Mouse (Mus musculus) stomach, embryonic 16.5 days (tissue): Measurements from ENCODE around the gene Ryr3. TPM values are rescaled to one million over a fixed set of nuclear protein-coding genes. Genes with fewer than 3 reads are reported as not detected.

Experiments used
- ATAC-seq: fragments of 200-750 bp; cut with Nextera tagmentation; 2 replicates; pipeline ENCODE4 v1.8.0; 2017; ENCODE audit warnings: moderate number of reproducible peaks, moderate TSS enrichment; ENCODE audit not compliant: insufficient read depth, low FRiP score
- H3K27ac ChIP-seq: fragments of 300-500 bp; sonication (generic); 2 replicates; pipeline ENCODE4 v1.5.1; 2014; ENCODE audit warnings: low read length
- H3K27me3 ChIP-seq: fragments of 300-500 bp; sonication (generic); 2 replicates; pipeline ENCODE4 v1.6.1; 2014; ENCODE audit warnings: low read length, control low read depth, mixed read lengths; ENCODE audit not compliant: control insufficient read depth, insufficient read depth
- H3K36me3 ChIP-seq: fragments of 300-500 bp; sonication (generic); 2 replicates; pipeline ENCODE4 v1.6.1; 2014; ENCODE audit warnings: low read length; ENCODE audit not compliant: control insufficient read depth, insufficient read depth
- H3K4me1 ChIP-seq: fragments of 300-500 bp; sonication (generic); 2 replicates; pipeline ENCODE4 v1.6.1; 2014; ENCODE audit warnings: low read length, control low read depth, mixed read lengths; ENCODE audit not compliant: control insufficient read depth, insufficient read depth
- H3K4me2 ChIP-seq: fragments of 300-500 bp; sonication (generic); 2 replicates; pipeline ENCODE4 v1.6.1; 2014; ENCODE audit warnings: low read depth, low read length, mixed read lengths
- H3K4me3 ChIP-seq: fragments of 300-500 bp; sonication (generic); replicated peaks from 2 replicates; pipeline ENCODE4 v1.5.1; 2014; ENCODE audit warnings: mild to moderate bottlenecking, low read length
- H3K9ac ChIP-seq: fragments of 300-500 bp; sonication (generic); 2 replicates; pipeline ENCODE4 v1.6.1; 2014; ENCODE audit warnings: low read length
- H3K9me3 ChIP-seq: fragments of 300-500 bp; sonication (generic); replicated peaks from 2 replicates; pipeline ENCODE4 v1.6.1; 2016; ENCODE audit warnings: low read length, control low read depth; ENCODE audit not compliant: control insufficient read depth
- WGBS: fragments of 180-500 bp; shearing (Covaris S2); extraction: QIAGEN DNeasy Blood & Tissue Kit; methylation state at CpG from one replicate; pipeline ENCODE4 v1.1.7; 2014; 5-methylcytosine and 5-hydroxymethylcytosine counted together
- polyA plus RNA-seq: library from polyadenylated mRNA; unstranded; fragments of >200 nt; fragmentation: Nextera tagmentation; extraction: Ambion mirVana; gene quantifications from 2 replicates; pipeline ENCODE4 v1.2.1, GENCODE M21; 2015

The Ryr3 gene
- 3.9 and 5.8 TPM in 2 replicates for polyA plus RNA-seq

DNA sequence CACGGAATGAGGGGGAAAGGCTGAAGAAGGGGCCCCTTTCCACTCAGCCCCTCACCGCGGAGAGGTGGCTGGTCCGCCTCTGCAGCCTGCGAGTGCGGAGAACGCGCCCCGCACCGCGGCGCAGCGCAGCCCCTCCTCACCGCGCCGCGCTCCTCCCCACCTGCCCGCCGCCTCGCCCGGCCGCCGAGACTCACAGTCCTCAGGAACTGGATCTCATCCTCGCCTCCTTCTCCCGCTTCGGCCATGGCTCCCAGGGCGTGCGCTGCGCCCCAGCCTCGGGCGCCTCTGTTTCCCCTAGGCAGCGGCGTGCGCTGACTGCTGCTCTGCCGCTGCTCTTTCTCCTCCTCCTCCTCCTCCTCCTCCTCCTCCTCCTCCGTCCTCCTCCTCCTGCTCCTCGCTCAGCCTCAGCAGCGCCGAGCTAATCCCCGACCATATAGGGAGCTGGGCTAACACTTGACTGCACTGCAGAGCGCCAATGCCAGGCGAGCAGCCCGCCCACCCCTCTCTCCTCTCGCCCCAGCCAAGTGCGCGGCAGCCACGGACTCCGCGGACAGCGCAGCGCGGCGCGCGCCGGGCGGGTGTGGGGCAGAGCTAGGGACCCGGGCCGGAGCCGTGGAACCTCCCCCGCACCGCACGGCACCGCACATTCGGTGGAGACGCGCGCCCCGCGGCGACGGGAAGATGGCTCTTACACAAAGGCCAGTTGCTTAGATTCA is at the start of gene Ryr3:
Ryr3 (minus strand) TSS at position 351 of the 716 bp plus-strand sequence.
- WGBS, result 1% methylated on average over 63 of the region's 72 CpGs
- ATAC-seq, result peak; percentile 94

DNA sequence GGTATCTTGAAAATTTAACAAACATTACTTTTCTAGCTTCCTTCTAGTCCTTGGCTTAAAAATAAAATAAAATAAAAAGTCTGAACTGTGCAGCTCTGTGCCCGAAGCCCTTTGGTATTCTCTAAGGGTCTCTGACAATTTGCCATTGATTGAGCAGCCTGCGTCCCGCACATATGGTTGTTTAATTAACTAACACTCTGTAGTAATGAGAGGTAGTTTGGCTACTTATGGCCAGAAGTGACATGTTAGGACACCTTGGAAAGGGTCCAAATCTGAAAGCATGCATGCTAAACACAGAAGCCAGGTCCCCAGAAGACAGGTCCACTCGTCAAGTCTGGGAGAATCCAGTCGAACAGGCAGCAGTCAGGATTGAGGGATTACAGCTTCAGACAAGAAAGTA is 22.0 kb upstream of the Ryr3 start:
- H3K9ac ChIP-seq, result no peak overlapping the region
- no peaks in the 10 kb centered on the region for H3K36me3 ChIP-seq
- H3K27ac ChIP-seq, result no peak overlapping the region
- H3K4me3 ChIP-seq, result no peak overlapping the region
- ATAC-seq, result no peak
- H3K9me3 ChIP-seq, result no peaks in the 10 kb centered on the region
- H3K4me1 ChIP-seq, result no peaks in the 10 kb centered on the region
- no peak overlapping the region for H3K4me2 ChIP-seq
- WGBS, result 67% methylated on average over 5 of the region's 5 CpGs
- no peaks in the 10 kb centered on the region for H3K27me3 ChIP-seq

More for the DNA sequence above, at the start of gene Ryr3:
- Histone ChIP-seq H3K36me3 (no peaks in the 10 kb centered on the region), H3K27me3 (peaks cover 18% of the 10 kb centered on the region; the same call in 1 of the 2 replicates), H3K4me2 (peak within 1 kb of the TSS; percentile 75), H3K9ac (peak within 1 kb of the TSS; percentile 69), H3K4me1 (no peaks in the 10 kb centered on the region), H3K4me3 (peak within 1 kb of the TSS; percentile 57), H3K27ac (peak within 1 kb of the TSS; percentile 33; the same call in 1 of the 2 replicates), H3K9me3 (no peaks in the 10 kb centered on the region)

DNA sequence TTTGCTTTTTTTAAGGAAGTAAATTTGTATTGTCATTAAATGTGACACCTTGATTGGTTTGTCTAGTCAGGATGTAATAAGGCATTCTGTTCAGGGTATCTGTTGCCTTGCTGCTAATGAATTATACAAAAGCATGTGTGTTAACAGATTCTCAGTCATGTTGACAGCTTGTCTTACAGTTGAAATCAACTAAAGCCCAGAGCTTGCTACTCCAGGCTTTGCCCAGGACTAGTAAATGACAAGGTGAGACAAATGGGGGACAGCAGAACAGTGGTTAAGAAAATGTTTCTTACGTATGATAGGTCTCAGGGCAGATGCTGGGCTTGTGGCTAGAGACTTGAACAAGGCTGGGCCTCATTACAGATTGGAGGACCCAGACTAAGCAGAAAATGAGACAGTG is 20.1 kb upstream of the Ryr3 start:
- 62% methylated on average over 1 of the region's 1 CpGs for WGBS
- Histone ChIP-seq H3K4me2 (no peak overlapping the region), H3K4me3 (no peak overlapping the region), H3K9me3 (no peaks in the 10 kb centered on the region), H3K36me3 (no peaks in the 10 kb centered on the region), H3K9ac (no peak overlapping the region), H3K27me3 (no peaks in the 10 kb centered on the region), H3K27ac (no peak overlapping the region), H3K4me1 (no peaks in the 10 kb centered on the region)
- no peak for ATAC-seq

DNA sequence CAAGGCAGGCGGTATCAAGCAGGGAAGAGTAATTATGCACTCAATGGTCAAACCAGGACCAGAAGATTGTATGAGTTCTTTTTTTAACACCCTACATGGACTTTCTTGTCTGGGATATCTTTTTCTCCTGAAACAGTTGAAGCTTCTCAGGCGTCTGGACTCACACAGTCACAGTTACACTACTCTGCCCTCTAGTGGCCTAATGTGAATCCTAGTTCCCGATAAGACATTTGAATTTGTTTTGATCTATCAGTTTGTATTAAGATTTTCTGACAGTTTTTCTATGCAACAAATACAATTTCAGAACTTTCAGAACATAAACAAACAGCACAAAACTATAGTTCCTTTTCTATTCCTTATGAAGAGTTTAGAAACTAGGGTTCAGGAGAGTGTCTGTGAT is 17.7 kb upstream of the Ryr3 start:
- Histone ChIP-seq H3K27me3 (no peaks in the 10 kb centered on the region), H3K4me1 (no peaks in the 10 kb centered on the region), H3K9me3 (no peaks in the 10 kb centered on the region), H3K4me2 (no peak overlapping the region), H3K4me3 (no peak overlapping the region), H3K36me3 (no peaks in the 10 kb centered on the region), H3K27ac (no peak overlapping the region), H3K9ac (no peak overlapping the region)
- WGBS, result 22% methylated on average over 3 of the region's 3 CpGs
- no peak for ATAC-seq

DNA sequence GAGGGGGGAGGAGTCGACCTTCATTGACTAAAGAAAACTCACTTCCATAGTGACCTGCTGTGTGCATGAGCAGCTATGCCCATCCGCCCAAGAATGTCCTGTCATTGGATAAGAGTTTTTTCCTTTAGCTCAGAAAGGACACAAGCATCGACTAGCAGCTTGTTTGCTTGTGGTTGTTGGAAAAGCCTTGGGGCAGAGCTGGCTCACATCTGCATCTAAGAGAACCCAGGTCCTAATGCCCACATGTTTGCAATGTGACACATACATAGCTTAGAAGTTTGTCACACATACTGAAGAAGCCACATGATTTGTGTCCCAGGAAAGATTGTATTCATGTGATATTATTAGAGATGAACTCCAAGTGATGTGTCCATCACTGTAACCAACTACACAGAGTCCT is 16.5 kb upstream of the Ryr3 start:
- no peak overlapping the region for H3K4me2 ChIP-seq
- H3K4me1 ChIP-seq, result no peaks in the 10 kb centered on the region
- no peak overlapping the region for H3K4me3 ChIP-seq
- H3K27ac ChIP-seq, result no peak overlapping the region
- no peaks in the 10 kb centered on the region for H3K9me3 ChIP-seq
- ATAC-seq, result no peak
- no peaks in the 10 kb centered on the region for H3K36me3 ChIP-seq
- no peaks in the 10 kb centered on the region for H3K27me3 ChIP-seq
- no peak overlapping the region for H3K9ac ChIP-seq
- 45% methylated on average over 3 of the region's 3 CpGs for WGBS

DNA sequence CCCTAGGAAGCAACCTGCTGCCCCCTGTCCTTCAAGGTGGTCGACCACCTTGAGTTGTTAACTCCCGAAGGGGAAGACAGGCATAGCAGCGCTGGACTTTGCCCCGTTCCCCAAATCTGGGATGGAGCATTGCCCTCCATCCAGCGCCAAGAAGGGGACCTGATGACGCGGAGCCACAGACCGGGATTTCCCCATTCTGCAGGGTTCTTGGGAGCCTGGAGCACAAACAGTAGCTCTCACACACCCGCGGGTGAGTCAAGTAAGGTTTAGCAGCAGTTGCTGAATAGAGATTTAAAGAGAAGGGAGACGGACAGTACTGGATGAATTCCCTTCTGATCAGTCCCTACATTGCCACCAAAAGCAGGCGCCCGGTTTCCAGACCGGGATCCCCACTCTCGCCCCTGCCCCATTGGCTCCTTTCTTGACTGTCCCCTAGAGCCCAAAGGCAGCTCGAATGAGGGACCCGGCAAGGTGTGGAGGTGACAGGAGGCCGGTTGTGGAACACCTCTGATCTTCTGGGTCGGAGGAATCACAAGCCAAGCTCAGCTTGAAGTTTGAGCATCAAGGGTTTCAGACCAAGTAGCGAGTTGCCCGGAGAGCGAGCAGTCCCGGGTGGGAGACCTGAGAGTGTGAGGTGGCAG is 671 bp downstream of the Ryr3 start:
- Histone ChIP-seq H3K9ac (peak overlapping the region; percentile 69), H3K4me3 (peak overlapping the region; percentile 57), H3K27me3 (peaks cover 18% of the 10 kb centered on the region; the same call in 1 of the 2 replicates), H3K27ac (0 out of 2 replicates have a peak overlapping the region, but pooled peaks have one; percentile 33), H3K36me3 (no peaks in the 10 kb centered on the region), H3K4me2 (peak overlapping the region; percentile 75), H3K9me3 (no peaks in the 10 kb centered on the region), H3K4me1 (no peaks in the 10 kb centered on the region)
- WGBS, result 3% methylated on average over 23 of the region's 23 CpGs
- ATAC-seq, result no peak

DNA sequence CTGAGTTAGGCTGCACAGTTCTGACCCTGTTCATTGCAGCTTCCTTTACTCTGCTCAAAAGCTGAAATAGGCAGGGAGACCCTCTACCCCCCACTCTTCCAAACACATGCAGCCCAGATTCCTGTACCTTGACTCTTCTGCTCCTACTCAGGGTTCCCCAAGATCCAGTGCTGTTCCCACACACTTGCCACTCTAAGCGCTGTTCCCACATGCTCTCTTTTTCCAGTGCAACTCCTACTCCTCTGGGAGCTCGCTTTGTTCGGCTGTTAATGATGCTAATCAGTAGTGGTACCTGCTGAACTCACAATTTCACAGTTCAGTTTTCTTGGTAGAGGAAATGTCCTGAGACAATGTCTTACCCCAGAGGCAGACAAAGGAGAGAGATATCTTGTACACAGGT is 6.9 kb downstream of the Ryr3 start:
- ATAC-seq, result no peak
- Histone ChIP-seq H3K9ac (no peak overlapping the region), H3K27ac (no peak overlapping the region), H3K4me3 (no peak overlapping the region), H3K4me1 (no peaks in the 10 kb centered on the region), H3K27me3 (no peaks in the 10 kb centered on the region), H3K9me3 (no peaks in the 10 kb centered on the region), H3K4me2 (no peak overlapping the region), H3K36me3 (no peaks in the 10 kb centered on the region)
- 76% methylated on average over 3 of the region's 3 CpGs for WGBS

DNA sequence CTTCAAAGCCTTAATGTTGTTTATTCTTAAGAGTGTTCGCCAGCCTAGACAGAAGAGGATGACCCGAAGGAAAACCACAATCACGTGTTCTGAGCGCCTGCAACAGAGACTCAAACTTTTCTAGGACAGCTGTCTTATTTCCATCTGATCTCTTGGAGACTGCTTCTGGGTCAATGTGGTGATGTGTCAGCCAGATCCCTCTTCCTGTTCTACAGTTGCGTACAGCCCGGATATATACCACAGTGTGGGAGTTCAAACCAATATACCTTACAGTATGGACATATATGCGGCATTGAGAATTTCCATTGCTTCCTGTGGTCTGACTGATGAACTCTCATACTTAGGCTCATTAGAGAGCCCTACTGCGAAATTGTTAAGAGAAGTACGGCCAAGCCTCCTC is 7.6 kb downstream of the Ryr3 start:
- ATAC-seq, result no peak
- Histone ChIP-seq H3K36me3 (no peaks in the 10 kb centered on the region), H3K4me3 (no peak overlapping the region), H3K4me1 (no peaks in the 10 kb centered on the region), H3K9ac (no peak overlapping the region), H3K27me3 (no peaks in the 10 kb centered on the region), H3K9me3 (no peaks in the 10 kb centered on the region), H3K27ac (no peak overlapping the region), H3K4me2 (no peak overlapping the region)
- 80% methylated on average over 9 of the region's 9 CpGs for WGBS

DNA sequence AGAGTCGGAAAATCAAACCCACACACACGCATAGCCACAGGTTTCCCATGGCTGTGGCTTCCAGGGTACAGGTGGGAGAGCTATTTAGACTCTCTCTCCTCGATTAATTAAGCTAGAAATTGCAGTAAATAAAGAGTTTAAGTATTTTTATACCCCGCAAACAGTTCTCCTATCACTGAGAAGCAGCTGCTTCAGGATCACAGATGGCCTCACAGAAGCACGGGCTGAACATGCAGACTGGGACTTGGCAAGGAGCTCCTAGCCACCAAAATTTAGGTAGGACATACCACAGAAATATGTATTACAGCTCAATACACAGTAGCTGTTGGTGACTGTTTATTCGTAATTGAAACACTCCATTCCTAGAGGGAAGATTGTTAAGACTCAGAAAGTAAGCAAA is 14.0 kb downstream of the Ryr3 start:
- Histone ChIP-seq H3K4me1 (no peaks in the 10 kb centered on the region), H3K27ac (no peak overlapping the region), H3K36me3 (no peaks in the 10 kb centered on the region), H3K27me3 (no peaks in the 10 kb centered on the region), H3K9me3 (no peaks in the 10 kb centered on the region), H3K4me2 (no peak overlapping the region), H3K4me3 (no peak overlapping the region), H3K9ac (no peak overlapping the region)
- ATAC-seq, result no peak
- WGBS, result 76% methylated on average over 6 of the region's 6 CpGs
